Mouse (Mus musculus) right cerebral cortex, adult 18-20 months (tissue): Measurements from ENCODE around the gene Olfr792.
A peak's percentile ranks its signal among the peaks of the same experiment; 100 is the strongest.

Experiments
- DNase-seq: peaks from one replicate; pipeline ENCODE4 v3.0.0; 2022; ENCODE audit warnings: mixed read lengths

Gene Olfr792

GRCm38 (mm10) chr10:129538862-129539261 lies at the start of gene Olfr792:
TSS of gene Olfr792 (plus strand) at chr10:129539162.
- no peak for DNase-seq

- DNase-seq: peak; percentile 52
Observed at GRCm38 (mm10) chr10:129490101-129490500, 48.9 kb upstream of the Olfr792 start.

- DNase-seq: no peak
Observed at GRCm38 (mm10) chr10:129498192-129498591, 40.8 kb upstream of the Olfr792 start, which contains the start of gene Olfr790. TSS of gene Olfr790 (plus strand) at chr10:129498492.

GRCm38 (mm10) chr10:129521492-129521891 lies 17.5 kb upstream of the Olfr792 start, which contains the start of gene Olfr791:
TSS of gene Olfr791 (plus strand) at chr10:129521792.
- no peak for DNase-seq

GRCm38 (mm10) chr10:129549354-129549753 lies 10.4 kb downstream of the Olfr792 start:
- DNase-seq: peak; percentile 7

GRCm38 (mm10) chr10:129567355-129567754 lies 28.4 kb downstream of the Olfr792 start, which contains the start of gene Olfr794:
TSS of gene Olfr794 (plus strand) at chr10:129567655.
- DNase-seq: no peak

- DNase-seq: no peak
Observed at GRCm38 (mm10) chr10:129577066-129577465, 38.1 kb downstream of the Olfr792 start.
